Mouse (Mus musculus) CD8-positive naive resting alpha-beta T cell, adult 2 months (primary cell): Measurements from ENCODE around the gene Nckap5.
"Not testable (repeated sequence)": the region's sequence is repeated elsewhere in the genome, so short reads cannot be mapped to it uniquely, and the experiment has no call there.

Experiments
- DNase-seq, 2 experiments: peaks; one replicate each; pipeline ENCODE4 v3.0.0; 2022; ENCODE audit warnings: low read depth in 2 of 2, low spot score in 2 of 2

Gene Nckap5

DNA sequence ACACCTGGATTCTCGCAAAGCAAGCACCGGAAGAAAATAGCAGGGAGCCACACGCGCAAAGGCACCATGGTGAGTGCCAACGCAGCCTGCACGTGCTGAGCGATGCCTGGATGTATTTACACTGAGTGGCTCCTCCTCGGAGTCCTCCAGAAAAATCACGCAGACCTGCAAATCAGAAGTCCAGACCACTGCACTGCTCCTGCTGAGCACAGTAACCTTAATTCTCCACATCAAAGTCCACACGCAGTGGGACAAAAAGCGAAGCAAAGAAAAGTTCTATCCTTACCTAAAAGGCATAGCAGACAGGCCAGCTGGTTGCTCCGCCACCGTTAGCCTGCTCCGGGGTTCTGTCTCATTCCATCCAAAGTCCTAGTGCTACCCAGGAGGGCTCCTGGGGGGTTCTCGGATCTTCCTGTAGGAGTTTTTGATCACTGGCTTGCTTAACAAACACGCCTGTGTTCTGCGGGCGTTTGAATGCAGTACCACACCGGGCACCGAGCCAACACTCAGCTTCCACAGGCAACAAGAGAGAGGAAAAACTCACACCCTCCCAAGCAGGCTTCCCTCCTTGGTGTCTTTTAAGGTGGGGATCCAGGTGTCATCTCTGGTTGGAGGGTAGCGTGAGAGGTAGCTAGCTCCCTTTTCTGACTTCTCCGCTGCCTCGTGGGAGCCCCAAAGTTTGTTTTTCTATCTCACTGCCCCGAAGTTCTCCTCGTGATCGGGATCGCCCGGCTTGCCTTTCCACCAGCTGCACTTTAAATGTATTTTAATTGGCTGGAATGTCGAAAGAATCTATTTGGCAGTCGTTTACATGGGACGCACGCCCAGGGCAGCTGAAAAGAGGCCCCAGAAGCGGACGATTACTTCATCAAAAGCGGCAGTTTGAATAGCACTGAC, at the start of gene Nckap5:
Gene Nckap5 (minus strand): TSS at position 769 of the 897 bp plus-strand sequence.
- no peak for DNase-seq

DNA sequence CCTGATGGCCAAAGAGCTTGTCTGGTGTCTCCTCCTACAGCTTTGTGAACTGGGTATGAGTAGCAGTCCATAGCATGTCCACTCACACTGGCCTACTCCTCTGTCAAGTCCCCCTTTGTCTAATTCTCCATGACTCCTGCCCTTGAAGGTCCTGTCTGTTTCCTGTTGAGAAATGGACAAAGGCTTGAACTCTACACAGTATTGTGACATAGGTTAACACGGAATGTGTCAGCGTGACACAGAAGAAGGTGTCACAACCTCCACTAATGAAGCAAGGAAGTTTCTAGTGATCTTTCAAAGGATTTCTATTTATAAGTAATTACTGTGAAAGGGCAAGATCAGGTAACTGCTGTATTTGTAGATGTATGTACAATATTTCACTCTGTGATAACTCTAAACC, 46.9 kb upstream of the Nckap5 start:
- no peak for DNase-seq

DNA sequence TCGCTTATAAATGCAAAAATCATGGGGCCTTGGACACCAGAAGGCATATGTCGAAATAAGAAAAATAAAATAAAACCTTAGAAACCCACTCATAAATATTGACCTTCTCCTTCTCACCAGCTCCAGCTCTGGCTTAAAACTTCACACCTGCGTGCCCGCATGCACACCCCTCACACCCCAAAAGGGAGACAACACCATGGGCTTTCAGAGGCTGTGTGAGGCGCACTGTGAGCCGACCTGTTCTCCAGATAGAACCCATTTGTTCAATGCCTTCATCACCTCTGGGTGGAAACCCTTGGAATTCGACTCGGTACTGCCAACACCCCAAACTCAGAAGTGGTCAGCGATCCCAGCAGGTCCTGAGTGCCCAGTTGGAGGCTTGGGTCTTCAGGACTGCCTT, 37.8 kb upstream of the Nckap5 start:
- DNase-seq, result no peak

DNA sequence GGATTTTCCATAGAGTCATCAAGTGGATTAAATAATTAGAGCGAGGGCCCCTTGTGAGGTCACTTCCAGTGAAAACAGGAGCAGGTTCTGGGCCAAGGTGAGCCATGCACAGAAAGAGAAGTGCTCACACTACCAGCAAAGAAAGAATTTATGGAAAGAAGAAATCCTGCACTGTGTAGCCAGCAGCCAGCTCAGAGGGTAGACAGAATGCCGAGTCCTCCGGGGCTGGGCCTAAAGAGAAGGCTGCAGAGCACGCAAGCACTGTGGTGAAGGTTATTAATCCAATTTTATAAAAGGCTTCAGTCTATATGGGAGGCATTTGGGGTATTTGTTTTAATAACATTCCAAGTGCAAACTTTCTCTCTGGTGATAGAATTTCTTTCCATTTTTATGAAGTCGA, 37.3 kb upstream of the Nckap5 start:
- no peak for DNase-seq

DNA sequence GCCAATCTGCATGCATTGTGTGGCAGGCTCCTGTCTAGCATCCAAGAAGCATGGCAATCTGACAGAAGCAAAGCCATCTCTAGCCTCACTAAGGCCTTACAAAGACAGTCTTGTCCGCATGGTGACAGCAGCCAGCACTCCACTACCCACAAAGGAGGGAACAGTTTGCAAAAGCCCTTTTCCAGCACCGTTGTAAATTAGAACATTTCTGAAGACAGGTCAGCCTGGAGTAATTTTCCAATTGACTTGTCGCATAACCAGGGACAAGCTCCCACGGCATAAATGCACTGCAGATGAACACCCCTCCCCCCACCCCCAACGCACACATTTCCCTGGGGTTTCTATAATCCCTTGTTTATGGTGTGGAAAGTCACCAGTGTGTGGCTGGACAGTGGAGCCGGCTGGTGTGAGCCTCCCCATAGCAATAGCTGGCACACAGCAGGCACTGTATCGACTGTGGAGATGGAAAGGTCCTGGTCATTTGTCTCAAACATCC, 35.0 kb upstream of the Nckap5 start:
- no peak for DNase-seq

DNA sequence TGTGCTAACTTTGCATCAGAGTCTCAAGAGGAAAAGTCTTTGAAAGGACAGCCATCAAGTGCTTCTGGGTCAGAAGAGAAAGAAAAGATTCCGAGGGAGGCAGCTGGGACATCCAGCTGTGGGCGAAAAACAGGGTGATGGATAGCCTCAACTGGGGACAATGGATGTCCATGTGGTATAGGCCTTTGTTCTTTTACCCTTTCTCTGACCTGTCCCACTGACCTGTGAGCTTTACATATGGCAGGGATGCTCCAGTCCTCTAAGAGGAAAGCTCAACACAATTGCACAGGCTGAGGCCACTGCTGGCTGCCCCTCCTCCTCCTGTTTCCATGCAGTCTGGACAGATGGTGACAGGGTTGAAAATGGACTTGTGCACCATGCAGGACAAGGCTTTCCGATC, 31.2 kb upstream of the Nckap5 start:
- no peak for DNase-seq

DNA sequence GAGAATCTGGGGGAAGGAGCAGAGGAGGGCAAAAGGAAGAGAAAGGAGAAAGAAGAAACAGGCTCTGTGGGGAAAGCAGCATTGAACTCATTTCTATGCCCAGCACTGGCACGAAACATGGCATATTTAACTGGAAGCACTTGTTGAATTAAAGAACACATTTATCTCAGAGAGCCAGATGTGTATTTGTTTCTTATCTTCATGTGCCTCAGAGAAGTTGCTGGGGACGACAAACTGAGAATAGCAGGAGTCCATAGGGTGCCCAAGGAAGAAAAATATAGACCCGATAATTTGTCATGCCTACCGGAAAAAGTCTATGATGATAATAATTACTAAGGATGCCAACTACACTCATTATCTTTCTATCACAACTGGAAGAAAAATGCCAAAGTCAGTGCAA, 29.9 kb upstream of the Nckap5 start:
- DNase-seq, result no peak

DNA sequence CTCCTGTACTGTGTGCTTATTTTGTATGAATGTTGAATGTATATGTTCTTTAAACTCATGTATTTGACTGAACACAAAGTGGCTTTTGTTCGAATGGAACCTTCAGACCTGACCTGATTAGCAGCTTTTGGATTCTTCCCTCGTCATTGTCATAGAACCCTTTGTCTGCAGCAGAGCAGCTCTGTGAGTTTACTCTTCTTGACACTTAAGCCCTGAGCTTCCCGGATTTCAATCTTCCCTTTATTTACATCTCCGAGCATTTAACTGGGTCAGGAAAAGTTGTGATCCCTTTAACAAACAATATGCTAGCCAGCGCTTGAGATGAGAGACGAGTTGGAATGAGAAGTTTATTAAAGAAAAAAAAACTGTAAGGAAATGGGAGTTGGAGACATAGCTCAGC, 18.9 kb upstream of the Nckap5 start:
- DNase-seq, result no peak

DNA sequence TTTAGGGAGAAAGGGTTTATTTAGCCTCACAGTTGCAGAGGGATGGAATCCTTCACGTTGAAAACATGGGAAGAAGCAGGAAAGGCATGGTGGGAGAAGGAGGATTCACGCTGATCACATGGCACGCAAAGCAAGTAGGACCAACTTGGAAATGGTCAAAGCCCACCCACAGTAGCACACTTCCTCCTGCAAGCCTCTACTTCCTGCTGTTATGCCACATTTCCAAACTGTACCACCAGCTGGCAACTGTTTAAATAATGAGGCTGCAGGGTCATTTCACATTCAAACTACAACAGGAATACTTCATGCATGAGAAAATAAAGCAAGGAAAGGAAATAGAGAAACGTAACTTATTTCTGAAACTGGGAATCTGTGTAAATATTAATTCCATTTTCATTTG, 15.7 kb upstream of the Nckap5 start:
- DNase-seq, result no peak

DNA sequence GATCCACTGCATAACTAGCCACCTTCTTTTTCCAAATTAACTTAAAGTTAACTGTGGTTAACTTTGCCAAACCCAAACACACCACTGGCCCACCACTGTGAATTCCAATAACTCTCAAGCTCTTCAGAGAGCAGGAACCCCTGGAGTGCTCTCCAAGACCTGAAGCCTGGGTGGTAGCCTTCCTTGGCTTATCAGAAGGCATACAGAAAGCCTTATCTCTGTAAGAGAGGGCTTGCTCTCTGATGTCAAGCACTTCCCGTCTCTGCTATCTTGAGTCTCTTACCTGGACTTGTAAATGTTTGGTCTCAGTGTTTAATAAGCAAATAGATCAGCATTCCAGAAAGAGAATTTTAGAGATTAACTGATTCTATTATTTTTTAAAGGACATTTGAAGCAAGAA, 2.3 kb upstream of the Nckap5 start:
- no peak for DNase-seq

DNA sequence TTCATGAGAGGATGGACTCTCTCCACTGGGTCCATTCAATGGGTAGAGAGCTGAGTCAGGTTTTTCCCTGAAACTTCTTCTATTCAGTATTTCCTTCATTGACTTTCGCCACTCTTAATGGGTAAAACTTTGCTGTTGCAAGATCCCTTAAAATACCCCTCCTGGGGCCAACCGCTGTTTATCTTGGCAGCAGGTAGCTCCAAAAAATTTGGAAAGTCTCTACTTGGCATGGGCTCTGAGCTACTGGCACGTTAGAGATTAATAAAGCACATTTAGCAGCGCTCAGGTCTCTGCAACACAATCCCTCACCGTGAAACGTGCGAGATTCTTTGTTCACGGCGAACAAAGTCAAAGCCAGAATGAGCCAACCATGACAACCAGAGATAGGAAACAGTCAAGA, 1.6 kb downstream of the Nckap5 start:
- DNase-seq, result no peak

DNA sequence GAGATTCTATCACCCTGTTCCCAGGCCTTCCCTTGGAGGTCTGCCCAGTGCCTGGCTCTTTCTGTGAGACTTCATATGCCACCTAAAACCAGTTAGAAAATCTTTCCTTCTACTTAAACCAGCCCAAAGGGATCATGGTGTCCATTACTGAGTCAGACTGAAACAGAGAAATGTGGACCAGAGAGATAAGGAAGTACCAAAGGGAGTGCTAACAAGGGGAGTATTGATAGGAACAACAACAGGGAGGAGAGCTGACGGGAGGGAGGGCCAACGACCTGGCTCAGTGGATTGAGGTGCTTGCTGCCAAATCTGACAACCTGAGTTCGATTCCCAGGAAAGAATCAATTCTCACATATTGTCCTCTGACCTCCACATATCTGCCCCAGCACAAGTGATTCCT, 5.8 kb downstream of the Nckap5 start:
- DNase-seq, result no peak

DNA sequence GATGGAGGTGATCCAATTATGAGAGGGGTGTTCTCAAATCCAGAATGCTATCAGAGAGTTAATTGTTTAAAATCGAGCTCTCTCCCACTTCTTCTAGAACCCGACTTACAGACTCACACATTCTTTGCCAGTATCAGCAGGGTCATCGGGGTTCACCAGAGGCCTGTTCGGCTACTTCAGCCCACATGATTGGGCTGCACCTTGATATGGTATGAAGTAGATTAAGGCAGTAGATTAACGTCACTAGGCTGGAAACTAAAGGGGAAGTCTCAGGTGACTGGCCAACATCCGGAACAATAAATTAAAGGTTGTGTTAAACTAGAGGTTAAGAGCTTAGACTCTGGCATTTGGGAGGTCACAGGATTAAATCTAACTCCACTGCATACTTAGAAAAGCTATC, 8.4 kb downstream of the Nckap5 start:
- DNase-seq, result no peak

DNA sequence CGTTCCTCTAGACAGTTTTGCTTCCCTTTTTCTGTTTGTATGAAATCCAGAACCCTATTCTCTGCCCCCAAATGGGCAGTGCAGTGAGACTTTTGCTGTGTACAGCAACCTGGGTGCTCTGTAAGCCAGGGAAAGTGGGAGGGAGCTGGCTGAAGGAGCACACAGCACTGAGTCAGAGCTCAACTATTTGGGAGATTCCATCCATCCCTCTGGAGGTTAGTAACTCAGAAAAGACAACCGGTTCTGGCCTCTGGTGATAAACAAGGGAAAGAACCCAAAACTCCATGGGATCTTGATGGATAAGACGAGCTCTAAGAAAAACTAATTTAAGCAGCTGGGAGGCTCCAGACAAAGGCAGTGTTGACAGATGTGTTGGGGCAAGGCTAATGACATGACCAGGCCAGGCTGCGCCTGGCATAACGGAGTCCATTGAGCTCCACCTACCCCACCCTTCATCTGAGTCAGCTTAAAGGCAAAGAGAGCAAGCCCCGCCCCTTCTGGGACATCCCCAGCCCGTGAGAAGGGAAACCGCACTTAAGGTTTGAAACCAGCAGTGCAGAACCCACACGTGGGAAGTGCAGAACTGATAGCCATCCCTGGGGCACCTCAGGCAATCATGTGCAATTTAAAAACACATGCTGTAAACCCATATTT, 13.1 kb downstream of the Nckap5 start:
- DNase-seq, result peak in 1 of 2 experiments; percentile 2

DNA sequence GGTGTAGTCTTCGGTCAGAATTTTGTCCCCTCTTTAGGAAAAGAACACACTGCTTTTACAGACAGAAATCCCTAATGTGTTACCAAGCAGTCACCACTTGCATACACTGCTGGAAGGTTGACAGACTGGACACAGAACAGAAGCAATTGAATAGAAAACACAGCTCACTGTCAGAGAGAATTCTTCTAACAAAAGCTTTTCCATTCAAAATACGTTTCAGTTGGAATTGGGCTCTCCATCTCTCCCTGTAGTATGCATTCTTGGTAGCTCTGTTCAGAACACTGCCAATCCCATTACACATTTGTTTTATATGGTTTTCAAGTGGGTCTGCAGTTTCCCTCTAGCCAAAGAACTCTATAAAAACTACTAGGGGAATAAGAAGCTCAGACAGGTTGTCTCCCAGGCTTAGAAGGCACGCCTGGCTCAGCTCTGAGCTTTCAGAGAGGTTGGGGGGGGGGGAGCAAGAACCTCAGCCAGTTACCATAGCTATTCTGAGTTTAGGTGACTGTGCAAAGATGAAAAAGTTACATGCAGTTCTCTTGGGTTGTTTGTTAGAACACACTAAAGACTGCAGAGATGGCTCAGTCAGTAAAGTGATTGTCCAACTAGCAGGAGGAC, 23.5 kb downstream of the Nckap5 start:
- no peak for DNase-seq

DNA sequence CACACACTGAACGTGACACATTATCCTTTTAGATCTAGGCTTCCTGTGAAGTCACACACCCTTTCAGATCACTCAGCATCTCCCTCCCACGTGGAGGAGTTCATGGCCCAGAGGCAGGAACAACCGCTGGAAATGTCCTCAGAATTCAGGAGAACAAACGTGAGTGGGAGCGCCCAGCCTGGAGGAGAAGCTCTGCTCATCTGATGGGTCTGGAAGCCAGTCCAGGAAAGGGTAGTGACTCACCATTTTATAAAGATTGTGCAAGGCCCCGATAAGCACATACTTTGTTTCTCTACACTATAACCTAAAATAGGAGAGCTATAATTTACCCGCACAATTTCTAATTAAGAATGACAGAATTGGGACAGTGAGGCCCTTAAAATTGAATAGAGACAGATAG, 24.1 kb downstream of the Nckap5 start:
- no peak for DNase-seq

DNA sequence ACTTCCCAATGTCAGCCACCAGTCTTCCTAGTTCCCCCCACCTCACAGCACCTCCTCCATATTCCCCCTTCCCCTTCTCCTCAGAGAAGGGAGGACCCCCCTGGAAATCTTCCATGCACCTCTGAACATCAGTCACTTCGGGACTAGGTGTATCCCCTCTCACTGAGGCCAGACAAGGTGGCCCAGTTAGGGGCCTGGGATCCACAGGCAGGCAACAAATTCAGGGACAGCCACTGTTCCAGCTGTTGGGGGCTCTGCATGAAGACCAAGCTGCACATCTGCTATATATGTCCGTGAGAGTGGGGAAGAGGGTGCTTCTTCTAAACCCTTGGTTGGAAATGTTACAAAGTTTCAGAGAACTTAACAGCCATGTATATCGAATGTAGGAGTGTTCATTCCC, 28.2 kb downstream of the Nckap5 start:
- DNase-seq, result no peak

DNA sequence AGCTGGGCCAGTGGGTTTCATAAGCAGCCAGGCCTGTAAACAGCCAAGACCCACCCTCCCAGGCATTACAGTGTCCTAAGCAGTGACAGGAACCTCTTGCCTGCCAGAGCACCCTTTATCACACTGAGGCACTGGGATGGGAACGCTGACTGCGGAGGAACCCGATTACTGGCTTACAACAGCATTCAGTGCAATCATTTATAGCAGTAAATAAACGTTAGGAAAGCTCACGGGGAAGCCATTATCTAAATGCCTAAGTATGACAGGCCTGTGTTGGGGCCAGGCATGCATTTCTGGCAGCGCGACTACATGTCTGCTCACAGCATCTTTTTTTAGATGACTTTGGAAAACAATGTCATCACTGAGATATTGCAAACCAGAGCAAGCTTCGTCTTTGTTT, 28.9 kb downstream of the Nckap5 start:
- DNase-seq, result no peak

DNA sequence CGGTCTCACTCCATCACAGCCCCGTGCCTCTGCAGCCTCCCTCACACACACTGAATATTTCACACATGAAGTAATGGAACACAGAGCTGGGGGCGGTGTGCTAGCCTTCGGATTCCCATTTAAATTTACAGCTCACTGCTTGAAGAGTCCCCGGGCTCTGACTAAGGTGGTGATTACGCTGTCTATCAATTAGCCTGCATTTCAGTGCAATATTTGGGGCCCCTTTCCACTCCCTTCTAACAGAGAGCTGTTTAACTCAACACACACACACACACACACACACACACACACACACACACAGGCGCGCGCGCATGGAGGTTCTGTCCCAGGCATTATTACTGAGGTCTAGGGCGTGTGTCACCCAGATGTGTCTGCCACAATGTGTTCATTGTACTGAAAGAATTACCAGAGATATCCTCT, 31.2 kb downstream of the Nckap5 start:
- no peak for DNase-seq

DNA sequence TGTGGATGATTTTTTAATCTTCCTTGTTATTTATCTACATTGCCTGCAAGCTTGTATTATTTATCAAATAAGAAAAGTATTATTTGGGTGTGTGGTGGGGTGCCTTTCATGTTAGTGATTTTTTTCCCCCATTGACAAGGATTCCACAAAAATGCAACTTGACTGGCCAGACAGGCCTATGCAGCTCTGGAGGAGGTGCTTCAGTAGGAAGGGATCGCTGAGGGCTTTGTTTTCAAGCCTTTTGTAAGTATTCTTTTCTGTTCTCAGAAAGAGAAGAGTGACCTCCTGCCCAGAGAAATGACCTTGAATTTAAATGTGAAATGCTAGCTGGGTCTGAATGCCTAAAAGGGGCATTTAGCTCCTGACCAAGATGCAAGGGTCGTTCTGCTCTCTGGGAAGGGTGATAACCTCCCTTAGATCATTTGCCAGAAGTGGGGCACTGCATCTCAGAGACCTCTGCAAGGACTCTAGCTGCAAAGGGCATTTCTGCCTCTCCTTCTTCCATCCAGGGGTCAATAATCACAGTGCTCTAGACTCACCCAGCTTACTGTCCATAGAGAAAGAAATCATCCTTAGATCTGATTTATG, 50.2 kb downstream of the Nckap5 start:
- not testable (repeated sequence) for DNase-seq

DNA sequence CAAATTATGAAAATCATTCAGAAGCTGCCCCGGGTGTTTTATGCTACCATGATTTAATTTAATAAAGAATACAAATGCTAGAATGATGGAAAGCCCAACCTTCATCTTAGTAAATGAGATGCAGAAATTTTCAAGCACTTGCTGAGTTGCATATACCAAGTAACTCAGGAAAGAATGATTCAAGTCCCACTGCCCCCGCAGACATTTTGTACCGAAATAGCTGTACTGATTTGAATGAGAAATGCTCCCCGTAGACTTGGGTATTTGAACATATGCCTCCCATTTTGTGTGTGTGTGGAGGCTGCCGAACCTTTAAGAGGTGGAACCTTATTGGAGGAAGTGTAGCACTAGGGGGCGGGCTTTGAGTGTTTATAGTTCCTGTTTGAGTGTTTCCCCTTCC, 56.7 kb downstream of the Nckap5 start:
- DNase-seq, result not testable (repeated sequence)

DNA sequence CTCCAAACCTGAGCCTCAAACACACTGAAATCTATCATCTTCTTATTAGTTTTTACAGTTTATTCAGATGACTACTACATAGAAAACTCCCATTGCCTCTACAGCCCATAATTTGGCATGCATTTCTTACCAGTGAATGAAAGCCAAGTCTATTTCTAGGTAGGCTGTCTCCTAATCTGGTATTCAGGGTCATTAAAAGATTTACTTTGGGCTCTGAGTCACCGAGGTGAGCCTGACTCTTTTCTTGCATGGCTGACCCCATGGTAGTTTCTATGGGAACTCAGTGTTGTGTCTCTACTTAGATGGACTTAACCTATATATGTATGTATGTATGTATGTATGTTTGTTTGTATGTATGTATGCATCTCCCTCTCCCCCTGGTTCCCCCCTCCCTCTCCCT, 63.6 kb downstream of the Nckap5 start:
- no peak for DNase-seq
